Mouse (Mus musculus): ENCODE data around the gene Cela3a. TPM values are rescaled to one million over a fixed set of nuclear protein-coding genes. Genes with fewer than 3 reads are reported as not detected.

Gene Cela3a
- total and polyA plus RNA-seq, 3 experiments = not detected

GRCm38 (mm10) chr4:137379713-137380255, 29.8 kb downstream of the Cela3a start:
- Histone ChIP-seq H3K9ac (ENCODE audit: control insufficient read depth, low read depth, low read length, poor library complexity, severe bottlenecking) (no peak overlapping the region), H3K4me1 (ENCODE audit: control insufficient read depth in 1 of 2, insufficient read depth in 2 of 2, low read length in 2 of 2) (peaks cover 0 to 2% of the 10 kb centered on the region in 2 experiments; a peak in 1 of 4 replicates), H3K27ac (ENCODE audit: control insufficient read depth, low read depth, low read length) (no peak overlapping the region), H3K79me2 (ENCODE audit: control insufficient read depth, insufficient read depth, low read length, poor library complexity) (0 out of 2 replicates have a peak, but pooled peaks cover 3% of the 10 kb centered on the region), H3K4me3 (ENCODE audit: control insufficient read depth in 1 of 2, insufficient read depth in 1 of 2, low read depth in 2 of 2, low read length in 2 of 2) (no peak overlapping the region), H3K9me3 (replicated peaks; ENCODE audit: insufficient read depth, low read length) (no peaks in the 10 kb centered on the region), H3K27me3 (ENCODE audit: control insufficient read depth in 1 of 2, insufficient read depth in 2 of 2, low read length in 2 of 2) (no peaks in the 10 kb centered on the region), H3K36me3 (ENCODE audit: control insufficient read depth in 1 of 2, insufficient read depth in 2 of 2, low read length in 2 of 2) (0 out of 4 replicates have a peak, but pooled peaks cover 0 to 2% of the 10 kb centered on the region in 2 experiments)
- DNase-seq (ENCODE audit: low read depth, low spot score) = no peak
- no peak for TF ChIP-seq ZNF384 (IDR thresholded peaks at IDR 0.05; ENCODE audit: low read depth, low read length)
- TF ChIP-seq JUND (IDR thresholded peaks at IDR 0.05; ENCODE audit: low read depth, low read length) = no peak
- TF ChIP-seq TBP (IDR thresholded peaks at IDR 0.05; ENCODE audit: low read depth, low read length) = no peak
- no peak for TF ChIP-seq ZKSCAN1 (IDR thresholded peaks at IDR 0.05; ENCODE audit: low read depth, low read length)
- no peak for TF ChIP-seq GABPA (IDR thresholded peaks at IDR 0.05; ENCODE audit: low read depth, low read length)

GRCm38 (mm10) chr4:137379085-137379484, 30.5 kb downstream of the Cela3a start:
- Histone ChIP-seq H3K9me3 (replicated peaks; ENCODE audit: insufficient read depth, low read length) (no peaks in the 10 kb centered on the region), H3K27ac (ENCODE audit: control insufficient read depth, low read depth, low read length) (no peak overlapping the region), H3K36me3 (ENCODE audit: control insufficient read depth in 1 of 2, insufficient read depth in 2 of 2, low read length in 2 of 2) (0 out of 4 replicates have a peak, but pooled peaks cover 0 to 2% of the 10 kb centered on the region in 2 experiments), H3K79me2 (ENCODE audit: control insufficient read depth, insufficient read depth, low read length, poor library complexity) (0 out of 2 replicates have a peak, but pooled peaks cover 3% of the 10 kb centered on the region), H3K9ac (ENCODE audit: control insufficient read depth, low read depth, low read length, poor library complexity, severe bottlenecking) (no peak overlapping the region), H3K4me3 (ENCODE audit: control insufficient read depth in 1 of 2, insufficient read depth in 1 of 2, low read depth in 2 of 2, low read length in 2 of 2) (no peak overlapping the region), H3K27me3 (ENCODE audit: control insufficient read depth in 1 of 2, insufficient read depth in 2 of 2, low read length in 2 of 2) (no peaks in the 10 kb centered on the region), H3K4me1 (ENCODE audit: control insufficient read depth in 1 of 2, insufficient read depth in 2 of 2, low read length in 2 of 2) (peaks cover 0 to 2% of the 10 kb centered on the region in 2 experiments; a peak in 1 of 4 replicates)
- TF ChIP-seq GABPA (IDR thresholded peaks at IDR 0.05; ENCODE audit: low read depth, low read length) (no peak), CHD2 (IDR thresholded peaks at IDR 0.05; ENCODE audit: low read length) (no peak), CTCF (IDR thresholded peaks at IDR 0.05 in 2 of 3, conservative IDR thresholded peaks at IDR 0.05 in 1 of 3; ENCODE audit: control insufficient read depth in 1 of 3, insufficient read depth in 1 of 3, low read depth in 2 of 3, low read length in 3 of 3, poor library complexity in 1 of 3, severe bottlenecking in 1 of 3) (no peak)
- no peak for DNase-seq (ENCODE audit: low read depth, low spot score)

- no peak for DNase-seq (ENCODE audit: low read depth, low spot score)
- Histone ChIP-seq H3K4me3 (ENCODE audit: control insufficient read depth in 1 of 2, insufficient read depth in 1 of 2, low read depth in 2 of 2, low read length in 2 of 2) (no peak overlapping the region), H3K36me3 (ENCODE audit: control insufficient read depth in 1 of 2, insufficient read depth in 2 of 2, low read length in 2 of 2) (0 out of 4 replicates have a peak, but pooled peaks cover 0 to 2% of the 10 kb centered on the region in 2 experiments), H3K9ac (ENCODE audit: control insufficient read depth, low read depth, low read length, poor library complexity, severe bottlenecking) (no peak overlapping the region), H3K9me3 (replicated peaks; ENCODE audit: insufficient read depth, low read length) (no peaks in the 10 kb centered on the region), H3K4me1 (ENCODE audit: control insufficient read depth in 1 of 2, insufficient read depth in 2 of 2, low read length in 2 of 2) (peaks cover 0 to 2% of the 10 kb centered on the region in 2 experiments; a peak in 1 of 4 replicates), H3K27me3 (ENCODE audit: control insufficient read depth in 1 of 2, insufficient read depth in 2 of 2, low read length in 2 of 2) (no peaks in the 10 kb centered on the region), H3K79me2 (ENCODE audit: control insufficient read depth, insufficient read depth, low read length, poor library complexity) (0 out of 2 replicates have a peak, but pooled peaks cover 3% of the 10 kb centered on the region), H3K27ac (ENCODE audit: control insufficient read depth, low read depth, low read length) (no peak overlapping the region)
- peak; percentile 68; the same call in 1 of the 2 replicates for TF ChIP-seq TBP (IDR thresholded peaks at IDR 0.05; ENCODE audit: low read depth, low read length)
- no peak for TF ChIP-seq MAFK (IDR thresholded peaks at IDR 0.05; ENCODE audit: borderline replicate concordance, low read depth, low read length)
- TF ChIP-seq ETS1 (IDR thresholded peaks at IDR 0.05; ENCODE audit: low read depth, low read length) = no peak
Observed at GRCm38 (mm10) chr4:137377526-137378304, 31.9 kb downstream of the Cela3a start.

All from MEL (cell line).